Mouse (Mus musculus) mouse embryonic stem cell (cell line): ENCODE results near the gene Pde10a.

Source experiments
- in situ Hi-C, 2 experiments: fragments of 300-500 bp; cut with MboI; formaldehyde crosslinking; loops; 1 replicate in 1 of 2; 3 replicates in 1 of 2; pipeline ENCODE4 v1.14.3; 2019 to 2020; ENCODE audit warnings: low sequenced_read_pairs in 2 of 2, low pct_unique_long_range_greater_than_20kb in 1 of 2, mixed read lengths in 1 of 2; ENCODE audit not compliant: unreplicated experiment in 1 of 2

Gene Pde10a

DNA sequence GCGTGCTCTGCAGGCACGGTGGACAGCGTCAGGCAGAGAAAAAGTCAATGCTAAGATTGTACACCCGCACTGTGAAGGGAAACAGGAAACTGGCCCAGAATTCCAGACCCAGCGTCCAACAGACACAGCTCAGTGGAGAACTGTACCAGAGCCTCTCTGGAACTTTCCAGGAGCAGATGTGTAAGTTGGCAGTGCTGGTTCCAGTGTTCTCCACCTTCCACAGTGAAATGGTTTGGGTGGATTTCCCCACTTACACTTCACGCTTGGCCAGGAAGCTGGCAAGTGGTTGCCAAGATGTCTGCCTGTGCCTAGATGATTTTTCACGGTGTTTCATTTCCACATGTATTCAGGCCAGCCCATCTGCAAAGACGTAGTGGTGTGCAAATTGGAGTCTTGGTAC is 32.8 kb downstream of the Pde10a start:
- in situ Hi-C loops, result no loop called here

DNA sequence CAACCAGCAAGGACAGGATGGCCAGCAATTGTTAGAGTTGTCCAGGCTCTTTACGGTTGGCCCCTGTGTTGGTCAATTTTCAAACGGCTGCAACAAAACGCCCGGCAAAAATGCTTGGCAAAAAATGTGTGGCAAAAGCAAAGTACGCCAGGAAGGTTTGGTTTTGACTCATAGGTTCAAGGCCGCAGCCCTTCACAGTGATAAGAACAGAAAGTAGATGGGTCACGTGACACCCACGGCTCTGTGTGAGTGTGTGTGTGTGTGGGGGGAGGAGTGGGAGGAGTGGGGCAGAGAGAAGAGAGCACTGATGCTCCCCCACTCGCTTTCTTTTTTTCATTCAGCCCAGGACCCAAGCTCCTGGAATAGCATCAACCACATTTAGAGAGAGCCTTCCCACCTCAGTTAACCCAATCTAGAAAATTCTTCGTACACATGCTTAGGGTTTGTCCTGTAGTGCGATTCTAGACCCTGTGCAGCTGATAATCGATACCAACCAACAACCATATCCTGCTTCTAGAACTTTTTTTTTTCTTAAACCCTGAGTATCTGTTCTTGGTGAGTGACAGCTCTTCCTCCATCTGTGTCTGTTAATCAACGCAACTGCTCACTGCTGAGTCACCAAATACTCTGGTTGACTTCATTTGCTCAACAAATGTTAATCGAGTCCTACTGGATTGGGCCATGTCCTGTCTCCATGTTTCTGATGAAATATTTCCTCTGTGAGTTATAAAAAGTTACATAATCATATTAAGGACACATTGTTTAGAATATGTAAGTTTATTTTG is 37.1 kb downstream of the Pde10a start:
- in situ Hi-C loops, result no loop called here

DNA sequence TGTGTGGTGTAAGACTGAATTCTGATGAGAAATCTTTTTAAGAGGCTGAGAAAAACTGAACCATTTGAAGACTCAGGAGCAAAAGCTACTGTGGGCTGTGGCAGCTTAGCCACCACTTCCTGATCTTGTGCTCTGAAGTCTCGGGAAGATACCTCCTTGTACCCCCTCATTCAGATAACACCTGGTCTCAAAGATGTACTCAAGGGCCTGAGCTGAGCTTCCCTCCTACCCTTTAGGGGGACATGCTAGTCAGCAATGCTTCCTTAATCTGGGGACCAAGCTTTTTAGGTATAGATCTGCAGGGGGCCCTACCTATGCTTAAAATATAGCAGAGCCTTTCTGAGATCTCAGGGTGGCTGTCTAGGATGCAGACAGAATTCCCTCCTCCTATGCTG is 37.7 kb downstream of the Pde10a start:
- in situ Hi-C loops, result no loop called here

DNA sequence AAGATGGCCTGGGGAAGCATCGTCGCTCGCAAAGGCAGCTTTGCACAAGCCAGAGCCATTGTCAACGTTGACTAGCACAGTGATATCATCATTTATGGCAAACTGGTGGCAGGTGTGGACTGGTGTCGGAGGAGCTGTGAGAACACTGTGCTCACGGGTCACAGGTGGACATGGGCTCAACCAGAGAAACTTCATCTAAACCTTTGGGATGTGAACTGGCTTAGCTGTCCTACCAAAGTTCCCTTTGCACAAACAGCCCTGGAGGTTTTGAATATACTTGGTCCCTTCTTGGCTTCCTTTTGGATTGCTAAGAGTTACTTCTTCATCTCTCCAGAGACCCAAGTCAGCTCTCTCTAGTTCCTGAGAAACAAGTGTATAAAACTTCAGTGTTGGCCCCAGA is 41.7 kb downstream of the Pde10a start, which contains the start of gene Gm17087:
Gene Gm17087, minus strand, starts transcription at position 101 of the 400 bp plus-strand sequence.
- in situ Hi-C loops, result no loop called here

DNA sequence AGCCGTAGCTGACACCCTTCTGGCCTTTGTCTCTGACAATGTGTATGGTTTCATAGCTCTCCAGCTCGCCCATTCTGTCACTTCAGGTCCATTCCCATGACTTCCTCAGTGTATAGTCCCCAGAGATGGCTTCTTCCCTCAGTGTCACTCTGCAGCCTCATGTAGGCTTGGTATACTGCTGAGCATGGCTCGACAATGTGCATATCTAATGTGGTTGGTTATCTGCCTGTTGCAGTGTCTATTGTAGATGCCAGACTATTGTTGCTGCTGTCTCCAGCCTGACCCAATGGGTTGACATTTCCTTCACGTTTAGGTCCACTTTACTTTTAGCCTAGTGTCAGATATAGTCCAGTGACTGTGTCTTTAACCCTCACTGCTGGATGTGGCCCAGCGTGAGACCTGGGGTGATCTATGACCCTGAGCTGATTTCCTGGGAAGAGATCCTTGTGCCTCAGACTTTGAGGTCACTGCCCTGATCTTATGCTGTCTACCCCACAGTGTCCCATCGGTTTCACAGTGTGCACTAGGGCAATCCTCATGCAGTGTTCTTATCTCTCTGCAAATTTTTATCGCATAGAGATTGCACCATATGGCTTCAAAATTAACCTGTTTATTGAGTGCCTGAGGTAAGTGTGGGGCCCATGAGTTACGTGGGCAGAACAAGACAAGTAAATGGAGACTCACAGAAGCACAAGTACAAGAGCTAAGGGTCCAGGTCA is 48.5 kb downstream of the Pde10a start:
- in situ Hi-C loops, result no loop called here

DNA sequence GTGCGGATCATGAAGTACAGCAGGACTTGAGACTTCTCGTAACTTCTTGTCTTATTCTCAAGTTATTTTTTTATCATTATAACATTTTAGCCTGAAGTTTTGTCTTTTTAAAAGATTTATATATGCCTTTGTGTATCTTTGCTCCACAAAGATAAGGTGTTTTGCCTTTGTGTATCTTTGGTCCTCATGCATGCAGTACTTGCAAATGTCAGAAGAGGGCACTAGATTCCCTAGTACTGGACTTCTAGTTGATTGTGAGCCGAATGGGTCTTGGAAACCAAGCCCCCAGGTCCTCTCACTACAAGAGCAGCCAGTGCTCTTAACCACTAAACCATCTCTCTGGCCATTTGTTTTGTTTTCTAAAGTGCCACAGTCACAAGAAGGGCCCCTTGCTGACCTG is 55.2 kb downstream of the Pde10a start:
- in situ Hi-C loops, result no loop called here

DNA sequence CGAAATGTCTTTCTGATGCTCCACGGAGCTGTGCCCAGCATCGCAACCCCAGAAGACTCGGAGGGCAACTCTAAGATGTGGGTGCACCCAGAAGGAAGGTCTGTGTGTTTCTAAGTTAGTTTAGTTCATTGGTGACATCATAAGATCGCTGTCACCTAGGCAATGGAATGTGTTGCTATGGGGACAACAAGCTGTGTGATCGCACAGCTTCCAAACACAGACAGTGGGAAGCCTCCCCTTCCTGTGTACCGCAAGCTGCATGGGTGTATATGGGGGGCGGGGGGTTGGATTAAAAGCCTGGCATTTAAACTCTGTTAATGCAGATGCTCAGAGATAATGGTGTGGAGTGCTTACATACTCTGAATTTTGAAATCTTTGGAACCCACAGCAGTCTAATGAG is 56.4 kb downstream of the Pde10a start:
- in situ Hi-C loops, result no loop called here

DNA sequence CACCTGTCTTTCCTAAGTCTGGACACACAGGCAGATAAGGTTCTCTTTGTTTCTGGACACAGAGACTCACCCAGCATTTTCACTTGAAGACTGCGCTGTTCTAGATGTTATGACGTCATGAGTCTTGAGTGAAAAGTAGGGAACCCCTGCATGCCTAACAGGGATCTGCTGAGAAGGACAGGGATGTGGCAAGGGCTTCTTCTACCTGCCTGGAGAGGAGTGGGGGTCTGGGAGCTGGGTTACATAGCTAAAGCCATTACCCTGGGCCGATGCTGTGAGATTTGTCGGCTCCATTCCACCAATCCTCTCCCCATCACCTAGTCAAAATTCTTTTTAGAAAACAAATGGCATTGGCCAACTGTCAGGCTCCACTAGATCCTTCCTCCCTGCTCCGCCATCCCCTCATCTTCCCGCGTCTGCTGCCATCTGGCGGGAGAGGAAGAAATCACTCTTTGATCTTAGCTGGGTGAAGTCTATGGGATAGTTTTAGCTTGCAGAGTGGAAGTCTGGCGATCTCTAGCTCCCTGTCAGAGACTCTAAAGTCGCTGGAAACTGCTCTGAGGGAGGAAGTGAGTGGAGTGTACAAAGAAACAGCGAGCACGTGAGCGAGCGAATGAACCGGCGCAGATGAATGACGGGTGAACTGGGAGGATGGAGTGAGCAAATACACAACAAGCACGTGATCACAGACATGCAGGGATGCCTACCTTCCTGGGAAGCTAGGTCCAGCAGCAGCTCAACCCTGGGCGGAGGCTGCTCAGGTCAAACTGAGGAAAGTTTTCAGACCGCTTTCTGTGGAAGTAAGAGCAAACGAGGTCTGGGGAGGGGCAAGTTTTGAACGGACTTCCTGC is 67.5 kb downstream of the Pde10a start:
- in situ Hi-C loops, result loop anchor here in 1 of 2 experiments (5.0 to 10.0 kb wide), 2 partner anchors 45 to 128 kb away; no protein-coding TSS in a partner anchor

DNA sequence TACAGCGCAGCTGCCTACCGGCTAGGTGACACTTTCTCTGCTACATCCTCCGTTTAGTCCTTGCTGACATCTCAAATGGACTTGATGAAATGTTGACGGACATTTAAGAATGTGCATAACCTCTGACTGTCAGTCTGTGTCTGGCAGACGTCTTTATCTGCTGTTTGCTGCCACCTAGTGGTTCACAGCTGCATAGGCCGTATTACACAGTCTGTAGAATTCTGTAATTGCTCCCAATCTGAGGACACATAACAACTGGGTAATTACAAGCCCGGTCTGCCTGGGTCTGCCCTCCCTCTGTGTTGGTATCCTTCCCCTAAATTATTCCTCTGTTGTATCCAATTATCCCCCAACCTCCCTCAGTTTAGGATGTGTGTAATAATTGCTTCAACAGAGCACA is 72.6 kb downstream of the Pde10a start:
- in situ Hi-C loops, result loop anchor here in 1 of 2 experiments (10.0 kb wide), 1 partner anchor 133 kb away; no protein-coding TSS in a partner anchor

DNA sequence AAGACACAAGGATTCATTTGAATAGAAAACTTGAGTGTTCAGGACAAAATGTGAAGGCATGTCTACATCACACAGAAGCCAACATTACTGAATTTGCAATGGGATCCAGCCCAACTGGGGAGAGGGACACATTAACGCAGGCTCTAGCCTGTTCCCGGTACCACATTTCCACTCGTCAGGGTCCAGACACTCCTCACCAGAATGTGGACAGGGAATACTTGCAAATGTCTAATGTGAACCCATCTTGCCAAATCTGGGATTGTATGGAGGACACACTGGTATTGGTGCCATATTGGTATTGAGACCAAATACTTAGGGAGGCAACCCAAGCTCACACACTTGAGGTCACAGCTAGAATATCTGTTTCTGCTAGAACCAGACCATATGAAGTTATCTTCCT is 77.8 kb downstream of the Pde10a start:
- in situ Hi-C loops, result no loop called here

DNA sequence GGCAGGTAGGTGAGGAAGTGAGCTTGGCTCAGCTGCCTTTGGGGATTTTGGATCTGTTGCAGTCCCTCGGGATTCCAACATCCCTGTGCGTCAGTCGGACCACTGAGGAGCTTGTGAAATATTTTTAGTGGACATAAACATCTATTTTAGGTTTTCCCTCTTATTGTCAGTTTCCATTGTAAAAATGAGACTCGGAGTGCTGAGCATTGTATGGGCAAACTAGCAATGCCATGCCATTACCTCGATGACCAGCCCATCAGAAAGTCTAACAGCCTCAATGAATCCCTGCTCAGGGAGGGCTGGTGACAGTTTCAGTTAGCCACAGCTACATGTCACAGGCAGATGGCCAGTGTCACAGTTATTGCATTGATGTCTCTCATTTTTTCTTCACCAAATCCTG is 80.7 kb downstream of the Pde10a start:
- in situ Hi-C loops, result no loop called here

DNA sequence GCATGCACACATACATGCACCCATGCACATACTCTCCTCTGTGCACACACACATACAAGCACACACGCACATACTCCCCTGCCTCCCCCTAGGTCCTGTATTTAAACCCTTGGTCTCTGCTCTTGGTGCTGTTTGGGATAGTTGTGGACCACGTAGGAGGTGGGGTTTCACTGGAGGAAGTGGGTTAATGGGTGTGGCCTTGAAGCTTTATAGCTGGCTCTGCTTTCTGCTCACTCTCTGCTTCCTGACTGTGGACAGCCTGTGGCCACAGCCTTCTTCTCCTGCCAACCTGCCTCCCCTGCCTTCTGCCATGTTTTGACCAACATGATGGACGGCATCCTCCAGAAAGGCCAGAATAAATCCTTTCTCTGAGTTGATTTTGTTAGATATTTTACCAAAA is 81.5 kb downstream of the Pde10a start:
- in situ Hi-C loops, result no loop called here

DNA sequence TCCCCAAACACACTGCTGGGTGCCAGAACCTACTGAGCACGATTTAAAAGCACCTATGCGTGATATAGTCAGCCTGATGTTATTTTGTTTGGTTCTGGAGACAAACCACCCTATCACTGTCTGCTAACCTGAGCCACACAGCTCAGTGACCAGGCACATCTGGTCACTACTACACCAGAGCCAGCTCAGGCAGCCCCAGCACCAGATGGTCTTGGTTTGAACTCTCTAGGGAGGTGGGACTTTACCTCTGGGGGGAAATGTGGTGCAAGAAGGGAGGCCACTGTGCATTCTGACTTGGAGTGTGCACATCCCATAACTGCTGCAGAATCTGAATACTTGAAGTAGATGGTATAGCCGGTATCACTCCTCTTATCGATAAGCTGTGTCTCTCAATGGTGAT is 86.7 kb downstream of the Pde10a start:
- in situ Hi-C loops, result loop anchor here in 1 of 2 experiments (10.0 kb wide), 1 partner anchor 323 kb away; no protein-coding TSS in a partner anchor

DNA sequence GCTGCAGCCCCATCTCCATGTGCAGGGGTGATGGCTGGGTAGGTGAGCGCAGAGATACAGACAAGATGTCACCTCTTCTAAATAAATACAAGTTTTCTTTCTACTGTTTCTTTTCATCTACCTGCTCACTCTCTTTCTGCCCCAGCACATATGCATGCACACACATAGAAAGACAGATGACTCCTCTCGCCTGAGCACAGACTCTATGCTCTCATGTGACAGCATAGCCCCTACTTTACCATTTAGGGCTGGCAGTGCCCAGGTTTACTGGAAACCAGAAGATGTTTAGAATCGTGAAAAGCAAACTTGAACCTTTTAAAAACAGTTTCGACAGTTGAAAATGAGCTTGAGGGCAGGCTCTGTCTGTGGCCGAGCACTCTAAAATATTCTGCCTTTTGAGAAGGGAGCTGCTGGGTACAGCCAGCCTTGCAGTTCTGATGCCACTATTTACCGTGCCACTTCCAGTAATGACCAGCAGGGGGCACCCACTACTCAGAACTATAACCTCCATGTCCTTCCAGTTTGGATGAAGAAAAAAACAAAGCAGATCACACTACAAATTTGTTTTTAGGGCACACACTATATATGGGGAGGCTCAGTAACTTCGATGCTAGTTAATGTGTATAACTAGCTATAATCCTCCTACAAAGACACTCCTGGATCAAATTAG is 88.8 kb downstream of the Pde10a start:
- in situ Hi-C loops, result loop anchor here in 1 of 2 experiments (10.0 kb wide), 1 partner anchor 321 kb away; no protein-coding TSS in a partner anchor

DNA sequence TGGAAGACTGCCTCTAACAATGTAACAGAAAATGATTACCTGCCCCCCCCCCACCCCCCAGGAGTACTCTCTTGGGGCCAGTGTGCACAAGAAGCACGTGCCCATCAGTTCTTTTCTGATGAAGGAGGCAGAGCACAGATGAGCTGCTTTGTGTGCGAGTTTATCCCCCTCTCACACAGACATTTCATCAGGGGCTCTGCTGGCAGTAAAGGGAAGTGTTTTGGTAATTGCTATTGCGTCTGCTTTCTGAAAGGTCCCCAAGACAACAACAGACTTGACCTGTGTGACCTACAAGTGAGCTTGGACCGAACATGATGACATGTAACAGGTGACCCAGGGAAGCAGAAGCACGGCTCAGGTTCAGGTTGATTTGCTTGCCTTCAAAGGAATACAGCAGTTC is 95.2 kb downstream of the Pde10a start:
- in situ Hi-C loops, result no loop called here

DNA sequence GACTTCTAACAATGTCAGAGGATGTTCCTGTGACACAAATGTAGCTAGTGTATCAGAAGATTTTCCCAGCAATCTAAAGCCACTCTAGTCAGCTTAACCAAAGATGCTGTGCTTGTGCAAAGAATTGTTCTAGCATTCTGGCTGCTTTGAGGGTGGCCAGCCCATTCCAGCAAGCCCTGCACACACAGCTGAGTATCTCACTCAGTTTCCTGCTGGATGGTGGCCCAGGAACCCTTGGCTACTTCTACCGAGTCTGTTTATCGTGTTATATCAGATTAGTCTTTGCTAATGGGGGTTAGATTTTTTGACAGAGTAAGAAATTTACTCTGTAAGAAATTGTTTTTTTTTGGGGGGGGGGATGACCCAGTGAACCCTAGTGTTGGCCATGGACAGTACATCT is 95.9 kb downstream of the Pde10a start:
- in situ Hi-C loops, result no loop called here

DNA sequence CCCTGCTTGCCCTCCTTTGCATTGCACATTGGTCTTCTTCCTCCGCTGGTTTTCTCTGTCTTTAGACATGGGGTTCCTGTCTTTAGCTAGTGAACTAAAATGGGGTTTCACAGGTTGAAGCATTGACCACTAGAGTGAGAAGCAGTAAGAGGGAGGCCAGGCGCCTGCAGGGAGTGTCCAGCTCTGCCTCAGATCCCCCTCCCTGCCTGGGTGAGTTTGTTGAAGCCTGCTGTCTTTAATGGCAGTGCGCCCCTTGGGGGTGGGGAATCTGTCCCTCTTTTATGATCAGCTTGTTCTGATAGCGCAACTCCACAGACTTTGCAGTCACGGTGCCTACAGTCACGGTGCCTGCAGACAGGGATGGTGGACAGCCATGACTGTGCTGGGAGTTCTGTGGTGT is 96.7 kb downstream of the Pde10a start:
- in situ Hi-C loops, result no loop called here

DNA sequence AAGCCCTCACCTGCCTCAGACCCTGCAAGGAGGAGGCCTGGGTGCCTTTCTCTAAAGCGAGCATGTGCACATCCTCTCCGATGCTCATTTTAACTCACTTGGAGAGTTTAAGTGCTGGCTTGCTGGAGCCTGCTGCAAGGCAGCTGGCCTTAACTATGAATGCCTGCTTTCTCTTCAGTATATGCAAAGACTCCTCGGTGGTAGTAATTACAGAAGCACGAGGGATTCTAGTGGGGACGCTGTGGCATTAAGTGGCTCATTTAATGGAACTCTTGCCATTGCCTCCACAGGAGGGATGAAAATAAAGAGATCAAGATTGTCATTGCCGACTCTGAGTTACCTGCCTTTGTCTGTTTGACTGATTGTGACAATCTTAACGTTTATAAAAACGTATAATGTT is 101.2 kb downstream of the Pde10a start:
- in situ Hi-C loops, result loop anchor here in 1 of 2 experiments (25.0 kb wide), 1 partner anchor 311 kb away; no protein-coding TSS in a partner anchor
